18 mouse cellular contexts compared by ENCODE assay signal in genomic region chr17:11740716-11741115, GRCm38 (mm10).
"Had no signal": no experiment of that assay in that cellular context is flagged by ENCODE, and none has a peak within 500 bp of the region (broad histone marks: within the 10 kb centered on the region; RNA-seq: fewer than 3 reads in every experiment).

No protein-coding gene starts in this region.

- ATAC-seq: liver, postnatal 0 days; lung, postnatal 0 days; midbrain, embryonic 13.5 days had no signal

- H3K36me3 ChIP-seq: limb, embryonic 12.5 days; limb, embryonic 15.5 days; midbrain, embryonic 13.5 days had no signal

- H3K9me3 ChIP-seq: limb, embryonic 12.5 days; limb, embryonic 15.5 days; midbrain, embryonic 13.5 days had no signal

- DNase-seq: kidney, postnatal 25 days; layer of hippocampus, adult 9-11 months; layer of hippocampus, postnatal 36 days; liver, postnatal 0 days; lung, embryonic 14.5 days; thymus, adult 18-20 months; thymus, postnatal 14 days; thymus, postnatal 4 days had no signal

- H3K27me3 ChIP-seq: limb, embryonic 15.5 days; midbrain, embryonic 13.5 days had no signal

- H3K4me3 ChIP-seq: layer of hippocampus, adult 2 months; left cerebral cortex, adult 2 months; limb, embryonic 12.5 days; limb, embryonic 15.5 days; midbrain, embryonic 13.5 days had no signal

- H3K4me1 ChIP-seq: limb, embryonic 12.5 days; limb, embryonic 15.5 days had no signal

- H3K27ac ChIP-seq: kidney, postnatal 0 days; layer of hippocampus, adult 2 months; left cerebral cortex, adult 2 months; limb, embryonic 12.5 days; limb, embryonic 15.5 days; liver, embryonic 14.5 days; macrophage; midbrain, embryonic 13.5 days had no signal

- H3K4me2 ChIP-seq: limb, embryonic 12.5 days; limb, embryonic 15.5 days; liver, embryonic 11.5 days; lung, embryonic 14.5 days; midbrain, embryonic 13.5 days had no signal

- H3K9ac ChIP-seq: limb, embryonic 12.5 days; limb, embryonic 15.5 days; liver, embryonic 14.5 days; liver, postnatal 0 days; lung, embryonic 14.5 days; midbrain, embryonic 13.5 days had no signal
